Mouse (Mus musculus): ENCODE measurements around the gene Zfp961. TPM values are rescaled to one million over a fixed set of nuclear protein-coding genes. Genes with fewer than 3 reads are reported as not detected.

The Zfp961 gene
- polyA plus RNA-seq, 1 experiment from 2014 or later: 22.6 TPM

GRCm38 (mm10) chr8:71974211-71974610 lies 23.4 kb downstream of the Zfp961 start:
- Histone ChIP-seq H3K27me3 (replicated peaks; ENCODE audit: control insufficient read depth, insufficient read depth, low read length) (no peaks in the 10 kb centered on the region), H3K36me3 (ENCODE audit: control insufficient read depth, insufficient read depth) (no peaks in the 10 kb centered on the region), H3K9ac (replicated peaks; ENCODE audit: low read depth, low read length) (no peak overlapping the region), H3K4me2 (ENCODE audit: low read length) (no peak overlapping the region), H3K4me1 (replicated peaks; ENCODE audit: control insufficient read depth, insufficient read depth, low read length) (no peaks in the 10 kb centered on the region), H3K4me3 (replicated peaks; ENCODE audit: low read length) (no peak overlapping the region), H3K9me3 (ENCODE audit: control insufficient read depth, low read length) (no peaks in the 10 kb centered on the region), H3K27ac (ENCODE audit: low read length) (no peak overlapping the region)
- WGBS: 82% methylated on average over 3 of the region's 3 CpGs
- ATAC-seq: no peak

- 78% methylated on average over 2 of the region's 2 CpGs for WGBS
- H3K27ac ChIP-seq (ENCODE audit: low read length): no peak overlapping the region
- ATAC-seq: no peak
- H3K27me3 ChIP-seq (replicated peaks; ENCODE audit: control insufficient read depth, insufficient read depth, low read length): no peaks in the 10 kb centered on the region
- H3K36me3 ChIP-seq (ENCODE audit: control insufficient read depth, insufficient read depth): no peaks in the 10 kb centered on the region
- no peak overlapping the region for H3K4me2 ChIP-seq (ENCODE audit: low read length)
- H3K4me1 ChIP-seq (replicated peaks; ENCODE audit: control insufficient read depth, insufficient read depth, low read length): no peaks in the 10 kb centered on the region
- no peaks in the 10 kb centered on the region for H3K9me3 ChIP-seq (ENCODE audit: control insufficient read depth, low read length)
- no peak overlapping the region for H3K9ac ChIP-seq (replicated peaks; ENCODE audit: low read depth, low read length)
- no peak overlapping the region for H3K4me3 ChIP-seq (replicated peaks; ENCODE audit: low read length)
Observed at GRCm38 (mm10) chr8:71981032-71981431, 30.2 kb downstream of the Zfp961 start.

GRCm38 (mm10) chr8:71981456-71981855 lies 30.6 kb downstream of the Zfp961 start:
- Histone ChIP-seq H3K27me3 (replicated peaks; ENCODE audit: control insufficient read depth, insufficient read depth, low read length) (no peaks in the 10 kb centered on the region), H3K4me3 (replicated peaks; ENCODE audit: low read length) (no peak overlapping the region), H3K4me2 (ENCODE audit: low read length) (no peak overlapping the region), H3K9me3 (ENCODE audit: control insufficient read depth, low read length) (no peaks in the 10 kb centered on the region), H3K4me1 (replicated peaks; ENCODE audit: control insufficient read depth, insufficient read depth, low read length) (no peaks in the 10 kb centered on the region), H3K9ac (replicated peaks; ENCODE audit: low read depth, low read length) (no peak overlapping the region), H3K36me3 (ENCODE audit: control insufficient read depth, insufficient read depth) (no peaks in the 10 kb centered on the region), H3K27ac (ENCODE audit: low read length) (no peak overlapping the region)
- WGBS: 82% methylated on average over 4 of the region's 4 CpGs
- no peak for ATAC-seq

- H3K4me1 ChIP-seq (replicated peaks; ENCODE audit: control insufficient read depth, insufficient read depth, low read length): 0 out of 2 replicates have a peak, but pooled peaks cover 3% of the 10 kb centered on the region
- H3K9me3 ChIP-seq (ENCODE audit: control insufficient read depth, low read length): no peaks in the 10 kb centered on the region
- no peak overlapping the region for H3K27ac ChIP-seq (ENCODE audit: low read length)
- WGBS: 58% methylated on average over 4 of the region's 4 CpGs
- H3K36me3 ChIP-seq (ENCODE audit: control insufficient read depth, insufficient read depth): no peaks in the 10 kb centered on the region
- no peaks in the 10 kb centered on the region for H3K27me3 ChIP-seq (replicated peaks; ENCODE audit: control insufficient read depth, insufficient read depth, low read length)
- no peak overlapping the region for H3K4me3 ChIP-seq (replicated peaks; ENCODE audit: low read length)
- no peak overlapping the region for H3K9ac ChIP-seq (replicated peaks; ENCODE audit: low read depth, low read length)
- no peak overlapping the region for H3K4me2 ChIP-seq (ENCODE audit: low read length)
- no peak for ATAC-seq
Observed at GRCm38 (mm10) chr8:71984601-71985000, 33.8 kb downstream of the Zfp961 start.

GRCm38 (mm10) chr8:71988110-71988866 lies 37.5 kb downstream of the Zfp961 start:
- 12% methylated on average over 24 of the region's 24 CpGs for whole genome bisulfite sequencing
- Histone ChIP-seq H3K9ac (replicated peaks; ENCODE audit: low read depth, low read length) (peak overlapping the region; percentile 63), H3K4me1 (replicated peaks; ENCODE audit: control insufficient read depth, insufficient read depth, low read length) (0 out of 2 replicates have a peak, but pooled peaks cover 3% of the 10 kb centered on the region)

GRCm38 (mm10) chr8:71988867-71989599 lies 38.2 kb downstream of the Zfp961 start:
- Histone ChIP-seq H3K4me1 (replicated peaks; ENCODE audit: control insufficient read depth, insufficient read depth, low read length) (0 out of 2 replicates have a peak, but pooled peaks cover 3% of the 10 kb centered on the region), H3K27ac (ENCODE audit: low read length) (0 out of 2 replicates have a peak overlapping the region, but pooled peaks have one; percentile 21), H3K27me3 (replicated peaks; ENCODE audit: control insufficient read depth, insufficient read depth, low read length) (0 out of 2 replicates have a peak, but pooled peaks cover 2% of the 10 kb centered on the region), H3K4me2 (ENCODE audit: low read length) (peak overlapping the region; percentile 61), H3K36me3 (ENCODE audit: control insufficient read depth, insufficient read depth) (no peaks in the 10 kb centered on the region), H3K9ac (replicated peaks; ENCODE audit: low read depth, low read length) (peak overlapping the region; percentile 63), H3K9me3 (ENCODE audit: control insufficient read depth, low read length) (no peaks in the 10 kb centered on the region), H3K4me3 (replicated peaks; ENCODE audit: low read length) (peak overlapping the region; percentile 47)
- WGBS: 57% methylated on average over 13 of the region's 13 CpGs
- peak; percentile 49; the same call in 1 of the 2 replicates for ATAC-seq

More at GRCm38 (mm10) chr8:71988110-71988866, 37.5 kb downstream of the Zfp961 start:
- no peaks in the 10 kb centered on the region for H3K36me3 ChIP-seq (ENCODE audit: control insufficient read depth, insufficient read depth)
- 0 out of 2 replicates have a peak overlapping the region, but pooled peaks have one; percentile 21 for H3K27ac ChIP-seq (ENCODE audit: low read length)
- peak; percentile 94 for ATAC-seq
- no peaks in the 10 kb centered on the region for H3K9me3 ChIP-seq (ENCODE audit: control insufficient read depth, low read length)
- H3K4me2 ChIP-seq (ENCODE audit: low read length): peak overlapping the region; percentile 61
- 0 out of 2 replicates have a peak, but pooled peaks cover 2% of the 10 kb centered on the region for H3K27me3 ChIP-seq (replicated peaks; ENCODE audit: control insufficient read depth, insufficient read depth, low read length)
- peak overlapping the region; percentile 47 for H3K4me3 ChIP-seq (replicated peaks; ENCODE audit: low read length)

- WGBS: 95% methylated on average over 1 of the region's 1 CpGs
- H3K27ac ChIP-seq (ENCODE audit: low read length): no peak overlapping the region
- no peak overlapping the region for H3K9ac ChIP-seq (replicated peaks; ENCODE audit: low read depth, low read length)
- H3K4me3 ChIP-seq (replicated peaks; ENCODE audit: low read length): no peak overlapping the region
- no peaks in the 10 kb centered on the region for H3K9me3 ChIP-seq (ENCODE audit: control insufficient read depth, low read length)
- H3K4me2 ChIP-seq (ENCODE audit: low read length): no peak overlapping the region
- no peaks in the 10 kb centered on the region for H3K4me1 ChIP-seq (replicated peaks; ENCODE audit: control insufficient read depth, insufficient read depth, low read length)
- ATAC-seq: no peak
- no peaks in the 10 kb centered on the region for H3K27me3 ChIP-seq (replicated peaks; ENCODE audit: control insufficient read depth, insufficient read depth, low read length)
- H3K36me3 ChIP-seq (ENCODE audit: control insufficient read depth, insufficient read depth): no peaks in the 10 kb centered on the region
Observed at GRCm38 (mm10) chr8:71999434-71999833, 48.6 kb downstream of the Zfp961 start.

- no peak overlapping the region for H3K27ac ChIP-seq (ENCODE audit: low read length)
- no peaks in the 10 kb centered on the region for H3K27me3 ChIP-seq (replicated peaks; ENCODE audit: control insufficient read depth, insufficient read depth, low read length)
- no peak overlapping the region for H3K4me3 ChIP-seq (replicated peaks; ENCODE audit: low read length)
- H3K9ac ChIP-seq (replicated peaks; ENCODE audit: low read depth, low read length): no peak overlapping the region
- no peaks in the 10 kb centered on the region for H3K9me3 ChIP-seq (ENCODE audit: control insufficient read depth, low read length)
- no peaks in the 10 kb centered on the region for H3K36me3 ChIP-seq (ENCODE audit: control insufficient read depth, insufficient read depth)
- 60% methylated on average over 3 of the region's 3 CpGs for WGBS
- no peak overlapping the region for H3K4me2 ChIP-seq (ENCODE audit: low read length)
- no peaks in the 10 kb centered on the region for H3K4me1 ChIP-seq (replicated peaks; ENCODE audit: control insufficient read depth, insufficient read depth, low read length)
- ATAC-seq: no peak
Observed at GRCm38 (mm10) chr8:72000223-72000622, 49.4 kb downstream of the Zfp961 start.

GRCm38 (mm10) chr8:72002942-72003341 lies 52.1 kb downstream of the Zfp961 start:
- H3K36me3 ChIP-seq (ENCODE audit: control insufficient read depth, insufficient read depth): no peaks in the 10 kb centered on the region
- H3K4me2 ChIP-seq (ENCODE audit: low read length): no peak overlapping the region
- no peak overlapping the region for H3K27ac ChIP-seq (ENCODE audit: low read length)
- no peak overlapping the region for H3K9ac ChIP-seq (replicated peaks; ENCODE audit: low read depth, low read length)
- H3K4me3 ChIP-seq (replicated peaks; ENCODE audit: low read length): no peak overlapping the region
- H3K27me3 ChIP-seq (replicated peaks; ENCODE audit: control insufficient read depth, insufficient read depth, low read length): no peaks in the 10 kb centered on the region
- H3K4me1 ChIP-seq (replicated peaks; ENCODE audit: control insufficient read depth, insufficient read depth, low read length): no peaks in the 10 kb centered on the region
- ATAC-seq: no peak
- no peaks in the 10 kb centered on the region for H3K9me3 ChIP-seq (ENCODE audit: control insufficient read depth, low read length)
